Mouse (Mus musculus) intestine, embryonic 14.5 days (tissue): Measurements from ENCODE around the gene Gm382. TPM values are rescaled to one million over a fixed set of nuclear protein-coding genes. Genes with fewer than 3 reads are reported as not detected.

Experiments used
- ATAC-seq: fragments of 200-750 bp; cut with Nextera tagmentation; replicated peaks from 2 replicates; pipeline ENCODE4 v1.8.0; 2017; ENCODE audit warnings: low read depth, moderate number of reproducible peaks, moderate TSS enrichment, moderate library complexity; ENCODE audit not compliant: low FRiP score, low TSS enrichment
- DNase-seq: peaks from one replicate; pipeline ENCODE4 v3.0.0-alpha.2; 2018; ENCODE audit warnings: low spot score
- H3K27ac ChIP-seq: fragments of 300-500 bp; sonication (generic); 2 replicates; pipeline ENCODE4 v1.5.1; 2014; ENCODE audit warnings: low read depth, mild to moderate bottlenecking, control low read depth
- H3K27me3 ChIP-seq: fragments of 300-500 bp; sonication (generic); replicated peaks from 2 replicates; pipeline ENCODE4 v1.6.1; 2014; ENCODE audit warnings: low read length, control low read depth; ENCODE audit not compliant: control insufficient read depth, insufficient read depth
- H3K36me3 ChIP-seq: fragments of 300-500 bp; sonication (generic); 2 replicates; pipeline ENCODE4 v1.6.1; 2014; ENCODE audit warnings: low read length, control low read depth; ENCODE audit not compliant: control insufficient read depth, insufficient read depth
- H3K4me1 ChIP-seq: fragments of 300-500 bp; sonication (generic); replicated peaks from 2 replicates; pipeline ENCODE4 v1.6.1; 2014; ENCODE audit warnings: low read length, control low read depth, mixed read lengths; ENCODE audit not compliant: control insufficient read depth, insufficient read depth
- H3K4me2 ChIP-seq: fragments of 300-500 bp; sonication (generic); 2 replicates; pipeline ENCODE4 v1.6.1; 2014; ENCODE audit warnings: low read length
- H3K4me3 ChIP-seq: fragments of 300-500 bp; sonication (generic); 2 replicates; pipeline ENCODE4 v1.5.1; 2014; ENCODE audit warnings: low read depth, low read length, control low read depth, mixed read lengths
- H3K9ac ChIP-seq: fragments of 300-500 bp; sonication (generic); 2 replicates; pipeline ENCODE4 v1.6.1; 2014; ENCODE audit warnings: mild to moderate bottlenecking, low read length
- H3K9me3 ChIP-seq: fragments of 300-500 bp; sonication (generic); 2 replicates; pipeline ENCODE4 v1.6.1; 2016; ENCODE audit warnings: low read length, control low read depth; ENCODE audit not compliant: control insufficient read depth
- WGBS: fragments of 180-500 bp; shearing (Covaris S2); extraction: QIAGEN DNeasy Blood & Tissue Kit; methylation state at CpG from one replicate; pipeline ENCODE4 v1.1.7; 2014; 5-methylcytosine and 5-hydroxymethylcytosine counted together
- polyA plus RNA-seq: library from polyadenylated mRNA; unstranded; fragments of >200 nt; fragmentation: Nextera tagmentation; extraction: Ambion mirVana; gene quantifications from 2 replicates; pipeline ENCODE4 v1.2.1, GENCODE M21; 2014

The Gm382 gene
- not detected in 2 replicates for polyA plus RNA-seq

DNA sequence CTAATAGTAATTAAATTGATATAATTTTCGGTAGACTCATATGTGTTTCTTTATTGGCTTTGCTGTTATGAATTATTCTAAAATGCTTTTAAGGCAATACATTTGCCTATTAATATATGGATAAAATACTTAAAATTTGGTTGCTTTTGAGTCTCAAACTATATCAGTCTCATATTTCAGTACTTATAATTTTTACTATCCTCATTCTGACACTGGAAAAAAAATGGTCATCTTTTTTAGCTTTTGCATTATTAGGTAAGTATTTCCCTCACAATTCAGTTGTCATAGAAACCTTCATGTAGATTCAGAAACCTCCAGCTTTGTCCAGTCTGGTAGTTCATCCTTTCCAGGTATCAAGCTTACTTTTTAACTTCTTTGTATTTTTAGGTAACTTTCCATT, at the start of gene Gm382:
Gene Gm382, plus strand, starts transcription at position 301 of the 400 bp plus-strand sequence.
- no peak within 1 kb of the TSS for H3K4me3 ChIP-seq
- no peaks in the 10 kb centered on the region for H3K27me3 ChIP-seq
- no peak within 1 kb of the TSS for H3K9ac ChIP-seq
- H3K4me1 ChIP-seq = no peaks in the 10 kb centered on the region
- no peak within 1 kb of the TSS for H3K4me2 ChIP-seq
- H3K36me3 ChIP-seq = no peaks in the 10 kb centered on the region
- DNase-seq (no peak), ATAC-seq (no peak)
- H3K27ac ChIP-seq = no peak within 1 kb of the TSS
- no peaks in the 10 kb centered on the region for H3K9me3 ChIP-seq
- WGBS = 100% methylated on average over 1 of the region's 1 CpGs

DNA sequence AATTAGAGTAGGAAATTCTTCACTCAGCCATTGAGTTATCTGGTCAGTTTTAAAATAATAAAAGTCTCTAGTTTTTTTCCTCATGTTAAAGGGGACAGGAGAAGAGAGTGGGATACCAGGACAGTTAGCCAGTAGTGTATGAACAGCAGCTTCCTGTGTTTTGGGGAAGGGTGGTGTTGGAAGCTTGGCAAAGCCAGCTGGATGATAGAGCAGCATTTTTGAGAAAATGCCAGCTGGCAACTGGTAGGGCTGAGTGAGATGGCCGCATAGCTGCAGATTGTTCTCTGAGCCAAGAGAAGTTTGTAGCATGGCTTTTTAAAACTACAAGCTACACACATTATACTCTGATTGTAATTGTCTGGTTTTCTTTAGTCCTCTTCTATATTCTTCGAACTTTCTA, 30.4 kb downstream of the Gm382 start:
- Histone ChIP-seq H3K4me2 (no peak overlapping the region), H3K4me3 (no peak overlapping the region), H3K27me3 (no peaks in the 10 kb centered on the region), H3K4me1 (no peaks in the 10 kb centered on the region), H3K9me3 (no peaks in the 10 kb centered on the region), H3K27ac (no peak overlapping the region), H3K36me3 (no peaks in the 10 kb centered on the region), H3K9ac (no peak overlapping the region)
- DNase-seq (no peak), ATAC-seq (no peak)
- 86% methylated on average over 2 of the region's 2 CpGs for WGBS

DNA sequence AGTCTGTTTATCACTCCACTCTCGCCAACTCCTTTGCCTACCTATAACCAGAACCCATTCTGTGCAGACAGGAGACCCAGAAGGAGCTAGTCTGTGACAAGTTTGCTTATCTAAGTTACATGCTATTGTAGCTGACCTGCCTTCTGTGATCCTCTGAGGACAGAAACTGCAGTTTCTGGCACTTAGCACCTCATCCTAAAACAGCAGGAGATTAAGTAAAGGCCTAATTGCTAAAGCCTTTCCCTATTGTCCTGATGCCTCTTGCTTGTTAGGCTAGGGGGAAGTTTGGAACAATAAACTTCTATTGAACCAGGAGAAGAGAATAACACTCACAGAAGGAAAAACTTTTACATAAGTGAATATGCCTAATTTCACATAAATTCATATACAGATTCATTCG, 51.5 kb downstream of the Gm382 start:
- Histone ChIP-seq H3K4me3 (no peak overlapping the region), H3K9me3 (no peaks in the 10 kb centered on the region), H3K27me3 (no peaks in the 10 kb centered on the region), H3K27ac (no peak overlapping the region), H3K9ac (no peak overlapping the region), H3K4me2 (no peak overlapping the region), H3K36me3 (no peaks in the 10 kb centered on the region), H3K4me1 (no peaks in the 10 kb centered on the region)
- no peak for DNase-seq
- WGBS = 66% methylated on average over 2 of the region's 2 CpGs
- no peak for ATAC-seq

DNA sequence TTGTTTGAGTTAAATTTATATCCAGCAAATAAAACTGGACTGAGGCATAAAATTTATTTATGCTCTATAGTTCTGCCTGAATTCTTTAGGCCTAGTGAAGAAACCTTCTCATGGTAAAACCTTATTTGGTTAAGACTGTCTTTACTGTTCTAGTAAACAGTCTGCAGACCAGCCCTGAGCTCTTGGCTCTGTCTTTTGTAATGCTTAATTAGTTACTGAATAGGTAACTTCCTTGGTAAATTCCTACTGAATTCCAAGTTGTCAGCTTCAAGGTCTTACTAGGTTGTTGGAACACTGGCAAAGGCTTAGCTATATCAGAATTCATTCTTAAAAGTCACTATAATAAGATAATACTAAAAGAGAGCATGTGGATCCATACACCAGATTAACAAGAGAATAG, 53.3 kb downstream of the Gm382 start:
- H3K4me1 ChIP-seq = no peaks in the 10 kb centered on the region
- ATAC-seq (no peak), DNase-seq (no peak)
- no peaks in the 10 kb centered on the region for H3K27me3 ChIP-seq
- H3K9me3 ChIP-seq = no peaks in the 10 kb centered on the region
- H3K27ac ChIP-seq = no peak overlapping the region
- H3K9ac ChIP-seq = no peak overlapping the region
- H3K4me2 ChIP-seq = no peak overlapping the region
- no peaks in the 10 kb centered on the region for H3K36me3 ChIP-seq
- H3K4me3 ChIP-seq = no peak overlapping the region

DNA sequence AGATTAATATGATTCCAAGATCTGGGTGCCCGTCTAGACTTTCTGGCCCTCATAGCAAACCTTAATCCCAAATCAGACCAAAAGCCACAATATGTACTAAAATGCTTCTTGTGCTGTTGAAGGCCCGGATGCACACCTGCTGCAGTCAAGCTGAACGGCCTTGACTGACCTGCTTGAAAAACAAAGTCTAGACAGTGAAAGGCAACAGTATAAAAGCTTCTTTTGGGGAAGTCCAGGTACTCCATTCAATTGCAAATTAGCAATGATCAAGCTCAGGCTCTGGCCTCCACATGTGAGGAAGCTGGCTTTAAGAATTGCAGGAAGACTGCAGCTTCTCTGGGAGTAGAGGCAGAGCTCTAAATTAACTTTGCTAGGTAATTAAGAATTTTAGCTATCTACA, 54.2 kb downstream of the Gm382 start:
- no peaks in the 10 kb centered on the region for H3K36me3 ChIP-seq
- H3K27me3 ChIP-seq = no peaks in the 10 kb centered on the region
- no peak overlapping the region for H3K4me2 ChIP-seq
- H3K9ac ChIP-seq = no peak overlapping the region
- 84% methylated on average over 3 of the region's 3 CpGs for WGBS
- H3K9me3 ChIP-seq = no peaks in the 10 kb centered on the region
- no peaks in the 10 kb centered on the region for H3K4me1 ChIP-seq
- no peak for DNase-seq
- H3K27ac ChIP-seq = no peak overlapping the region
- ATAC-seq = no peak
- no peak overlapping the region for H3K4me3 ChIP-seq

DNA sequence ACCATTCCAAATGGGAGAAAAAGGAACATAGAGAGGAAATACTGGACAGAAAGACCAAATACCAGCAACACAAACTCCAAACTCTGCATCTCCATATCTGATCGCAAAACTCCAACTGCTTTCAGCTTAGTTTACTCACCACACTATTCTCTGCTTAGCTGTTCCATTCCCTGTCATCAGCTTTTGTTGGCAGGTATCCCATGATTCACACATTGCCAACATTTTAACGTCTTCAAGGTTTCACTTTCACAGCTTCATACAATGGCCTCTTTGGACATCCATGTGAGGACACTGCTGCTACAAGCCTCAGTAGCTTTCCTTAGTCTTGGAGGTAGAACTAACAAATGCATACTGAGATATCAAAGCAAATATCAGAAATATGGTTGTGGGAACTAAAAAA, 64.6 kb downstream of the Gm382 start:
- Histone ChIP-seq H3K27me3 (no peaks in the 10 kb centered on the region), H3K27ac (no peak overlapping the region), H3K9ac (no peak overlapping the region), H3K4me3 (no peak overlapping the region), H3K36me3 (no peaks in the 10 kb centered on the region), H3K9me3 (no peaks in the 10 kb centered on the region), H3K4me1 (no peaks in the 10 kb centered on the region), H3K4me2 (no peak overlapping the region)
- 76% methylated on average over 2 of the region's 2 CpGs for WGBS
- ATAC-seq (no peak), DNase-seq (no peak)

Other genes with a start within 250 kb of the Gm382 start
- gene 4932411N23Rik, start 224.1 kb upstream of the Gm382 start, polyA plus RNA-seq = not detected in 2 replicates